Mouse (Mus musculus) midbrain, embryonic 11.5 days (tissue): ENCODE results near the gene Carnmt1. TPM values are rescaled to one million over a fixed set of nuclear protein-coding genes. Genes with fewer than 3 reads are reported as not detected.

Source experiments
- ATAC-seq: fragments of 200-750 bp; cut with Nextera tagmentation; 2 replicates; pipeline ENCODE4 v1.8.0; 2017; ENCODE audit warnings: moderate TSS enrichment, moderate library complexity; ENCODE audit not compliant: low FRiP score
- DNase-seq: peaks from one replicate; pipeline ENCODE4 v3.0.0; 2015; ENCODE audit warnings: low spot score; ENCODE audit errors: missing footprints
- H3K27ac ChIP-seq: fragments of 300-500 bp; sonication (generic); 2 replicates; pipeline ENCODE4 v1.5.1; 2014; ENCODE audit warnings: low read depth, low read length
- H3K27me3 ChIP-seq: fragments of 300-500 bp; sonication (generic); 2 replicates; pipeline ENCODE4 v1.6.1; 2014; ENCODE audit warnings: mild to moderate bottlenecking, low read length, moderate library complexity, mixed read lengths; ENCODE audit not compliant: control insufficient read depth, insufficient read depth
- H3K36me3 ChIP-seq: fragments of 300-500 bp; sonication (generic); 2 replicates; pipeline ENCODE4 v1.6.1; 2014; ENCODE audit warnings: mild to moderate bottlenecking, low read length, moderate library complexity, mixed read lengths; ENCODE audit not compliant: control insufficient read depth, insufficient read depth
- H3K4me1 ChIP-seq: fragments of 300-500 bp; sonication (generic); 2 replicates; pipeline ENCODE4 v1.6.1; 2014; ENCODE audit warnings: low read length; ENCODE audit not compliant: control insufficient read depth, insufficient read depth
- H3K4me2 ChIP-seq: fragments of 300-500 bp; sonication (generic); 2 replicates; pipeline ENCODE4 v1.6.1; 2014; ENCODE audit warnings: mild to moderate bottlenecking, moderate library complexity
- H3K4me3 ChIP-seq: fragments of 300-500 bp; sonication (generic); 2 replicates; pipeline ENCODE4 v1.5.1; 2014; ENCODE audit warnings: low read depth, low read length
- H3K9ac ChIP-seq: fragments of 300-500 bp; sonication (generic); 2 replicates; pipeline ENCODE4 v1.6.1; 2014; ENCODE audit warnings: low read length
- H3K9me3 ChIP-seq: fragments of 300-500 bp; sonication (generic); 2 replicates; pipeline ENCODE4 v1.6.1; 2016; ENCODE audit warnings: low read length; ENCODE audit not compliant: control insufficient read depth
- WGBS: fragments of 180-500 bp; shearing (Covaris S2); extraction: QIAGEN DNeasy Blood & Tissue Kit; methylation state at CpG from one replicate; pipeline ENCODE4 v1.1.7; 2014; 5-methylcytosine and 5-hydroxymethylcytosine counted together
- polyA plus RNA-seq: library from polyadenylated mRNA; unstranded; fragments of >200 nt; fragmentation: Nextera tagmentation; extraction: Ambion mirVana; gene quantifications from 2 replicates; pipeline ENCODE4 v1.2.1, GENCODE M21; 2014

Carnmt1 gene
- polyA plus RNA-seq, 1 experiment from 2014 or later, result 29.8 TPM

DNA sequence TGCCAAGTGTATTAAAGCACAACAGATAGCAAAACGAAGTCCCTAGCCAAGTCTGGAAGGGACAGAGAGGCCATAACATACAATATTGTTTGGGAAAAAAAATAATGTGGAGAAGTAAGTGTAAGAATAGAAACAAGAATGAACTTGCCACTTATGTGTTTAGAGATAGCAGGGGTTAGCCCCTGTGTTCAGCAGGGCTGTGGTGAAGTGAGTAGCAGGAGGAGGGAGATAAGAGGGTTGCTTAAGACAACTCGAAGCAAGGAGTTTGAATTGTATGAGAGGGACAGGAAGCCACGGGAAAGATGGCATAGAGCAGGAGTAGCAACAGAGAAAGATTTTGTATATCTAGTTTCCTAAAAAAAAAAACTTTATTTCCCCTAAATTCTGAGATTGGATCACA lies 21.6 kb downstream of the Carnmt1 start:
- no peaks in the 10 kb centered on the region for H3K27me3 ChIP-seq
- H3K4me3 ChIP-seq, result no peak overlapping the region
- H3K9me3 ChIP-seq, result no peaks in the 10 kb centered on the region
- H3K27ac ChIP-seq, result no peak overlapping the region
- 78% methylated on average over 3 of the region's 3 CpGs for WGBS
- H3K4me1 ChIP-seq, result no peaks in the 10 kb centered on the region
- no peaks in the 10 kb centered on the region for H3K36me3 ChIP-seq
- H3K4me2 ChIP-seq, result no peak overlapping the region
- H3K9ac ChIP-seq, result no peak overlapping the region
- no peak for DNase-seq
- no peak for ATAC-seq

DNA sequence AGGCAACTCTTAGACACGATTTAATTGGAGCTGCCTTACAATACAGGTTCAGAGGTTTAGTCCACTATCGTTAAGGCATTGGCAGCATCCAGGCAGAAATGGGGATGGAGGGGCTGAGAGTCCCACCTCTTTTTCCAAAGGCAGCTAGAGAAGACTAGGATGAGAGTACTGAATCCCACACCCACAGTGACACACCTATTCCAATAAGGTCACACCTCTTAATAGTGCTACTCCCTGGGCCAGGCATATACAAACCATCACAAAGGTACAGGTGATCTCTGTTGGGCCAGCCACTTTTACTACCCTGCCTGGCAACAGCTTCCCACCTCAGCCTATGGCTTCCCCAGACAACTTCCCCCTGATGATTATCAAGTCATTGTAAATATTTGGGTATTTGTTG lies 22.2 kb downstream of the Carnmt1 start:
- no peak overlapping the region for H3K27ac ChIP-seq
- ATAC-seq (no peak), DNase-seq (no peak)
- no peaks in the 10 kb centered on the region for H3K27me3 ChIP-seq
- no peaks in the 10 kb centered on the region for H3K9me3 ChIP-seq
- no peaks in the 10 kb centered on the region for H3K36me3 ChIP-seq
- 83% methylated on average over 2 of the region's 2 CpGs for WGBS
- H3K9ac ChIP-seq, result no peak overlapping the region
- no peak overlapping the region for H3K4me2 ChIP-seq
- no peak overlapping the region for H3K4me3 ChIP-seq
- no peaks in the 10 kb centered on the region for H3K4me1 ChIP-seq

DNA sequence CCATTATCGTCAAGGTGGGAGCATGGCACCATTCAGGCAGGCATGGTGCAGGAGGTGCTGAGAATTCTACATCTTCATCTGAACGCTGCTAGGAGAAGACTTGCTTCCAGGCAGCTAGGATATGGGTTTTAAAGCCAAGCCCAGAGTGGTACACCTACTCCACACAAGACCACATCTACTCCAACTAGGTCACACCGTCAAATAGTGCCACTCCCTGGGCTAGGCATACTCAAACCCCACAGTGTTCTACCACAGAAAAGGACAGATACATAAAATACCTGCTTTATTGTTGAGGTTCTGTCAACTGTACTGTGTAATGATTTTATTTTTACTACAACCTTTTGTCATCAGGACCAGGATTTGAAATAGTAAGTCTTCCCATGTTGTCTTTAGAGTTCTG lies 24.6 kb downstream of the Carnmt1 start:
- H3K36me3 ChIP-seq, result no peaks in the 10 kb centered on the region
- no peak overlapping the region for H3K4me3 ChIP-seq
- H3K9me3 ChIP-seq, result no peaks in the 10 kb centered on the region
- WGBS, result 89% methylated on average over 3 of the region's 3 CpGs
- no peaks in the 10 kb centered on the region for H3K27me3 ChIP-seq
- no peak overlapping the region for H3K27ac ChIP-seq
- no peaks in the 10 kb centered on the region for H3K4me1 ChIP-seq
- no peak overlapping the region for H3K9ac ChIP-seq
- no peak for ATAC-seq
- H3K4me2 ChIP-seq, result no peak overlapping the region
- no peak for DNase-seq

GRCm38 (mm10) chr19:18695552-18695951 lies 25.0 kb downstream of the Carnmt1 start:
- no peak for DNase-seq

GRCm38 (mm10) chr19:18708101-18708500 lies 37.5 kb downstream of the Carnmt1 start:
- no peak overlapping the region for H3K9ac ChIP-seq
- H3K9me3 ChIP-seq, result no peaks in the 10 kb centered on the region
- no peaks in the 10 kb centered on the region for H3K27me3 ChIP-seq
- peaks cover 2% of the 10 kb centered on the region; the same call in 1 of the 2 replicates for H3K4me1 ChIP-seq
- no peak for ATAC-seq
- no peak overlapping the region for H3K4me2 ChIP-seq
- H3K4me3 ChIP-seq, result no peak overlapping the region
- no peak overlapping the region for H3K27ac ChIP-seq
- no peak for DNase-seq
- no peaks in the 10 kb centered on the region for H3K36me3 ChIP-seq

More at GRCm38 (mm10) chr19:18695552-18695951, 25.0 kb downstream of the Carnmt1 start:
- WGBS, result 90% methylated on average over 1 of the region's 1 CpGs
- ATAC-seq, result no peak
- H3K4me3 ChIP-seq, result no peak overlapping the region
- H3K9me3 ChIP-seq, result no peaks in the 10 kb centered on the region
- no peaks in the 10 kb centered on the region for H3K27me3 ChIP-seq
- no peak overlapping the region for H3K27ac ChIP-seq
- no peaks in the 10 kb centered on the region for H3K36me3 ChIP-seq
- H3K9ac ChIP-seq, result no peak overlapping the region
- H3K4me2 ChIP-seq, result no peak overlapping the region
- H3K4me1 ChIP-seq, result no peaks in the 10 kb centered on the region

DNA sequence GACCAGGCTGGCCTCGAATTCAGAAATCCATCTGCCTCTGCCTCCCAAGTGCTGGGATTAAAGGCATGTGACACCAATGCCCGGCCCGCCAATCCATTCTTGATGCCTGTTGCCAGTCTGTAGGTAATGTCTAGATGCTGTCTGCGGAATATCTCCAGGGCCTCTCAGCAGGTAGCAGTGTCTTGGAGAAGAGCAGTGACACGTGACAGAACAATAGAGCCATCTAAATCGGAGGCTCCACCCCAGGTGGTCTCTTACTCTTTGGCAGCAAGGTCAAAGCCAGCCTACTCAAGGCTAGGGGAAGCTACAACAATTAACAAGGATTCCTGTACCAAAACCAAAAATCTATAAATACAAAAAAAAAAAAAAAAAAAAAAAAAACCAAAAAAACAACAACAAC lies 40.3 kb downstream of the Carnmt1 start:
- no peaks in the 10 kb centered on the region for H3K9me3 ChIP-seq
- H3K4me3 ChIP-seq, result no peak overlapping the region
- DNase-seq (no peak), ATAC-seq (no peak)
- H3K9ac ChIP-seq, result no peak overlapping the region
- 58% methylated on average over 6 of the region's 6 CpGs for WGBS
- no peak overlapping the region for H3K27ac ChIP-seq
- H3K27me3 ChIP-seq, result no peaks in the 10 kb centered on the region
- peaks cover 13% of the 10 kb centered on the region; the same call in 1 of the 2 replicates for H3K4me1 ChIP-seq
- no peak overlapping the region for H3K4me2 ChIP-seq
- no peaks in the 10 kb centered on the region for H3K36me3 ChIP-seq

DNA sequence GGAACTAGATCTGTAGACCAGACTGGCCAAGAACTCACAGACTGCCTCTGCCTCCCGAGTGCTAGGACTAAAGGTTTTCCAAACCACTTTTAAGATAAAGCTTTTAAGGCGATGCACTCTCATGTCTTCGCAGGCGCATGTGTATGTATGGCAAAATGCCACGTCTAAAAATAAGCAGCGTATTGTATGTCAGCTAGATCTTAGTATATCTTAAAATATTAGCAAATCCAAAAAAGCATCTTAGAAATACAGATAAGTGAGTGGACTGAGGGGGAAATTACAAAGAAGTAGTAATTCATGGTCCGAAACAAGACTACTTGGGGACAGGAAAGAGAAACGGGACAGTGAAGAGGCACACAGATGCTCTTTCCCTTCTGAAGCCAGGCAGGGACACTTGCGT lies 41.0 kb downstream of the Carnmt1 start:
- H3K4me3 ChIP-seq, result no peak overlapping the region
- no peak overlapping the region for H3K9ac ChIP-seq
- ATAC-seq (no peak), DNase-seq (no peak)
- 94% methylated on average over 9 of the region's 9 CpGs for WGBS
- H3K4me2 ChIP-seq, result no peak overlapping the region
- H3K9me3 ChIP-seq, result no peaks in the 10 kb centered on the region
- H3K4me1 ChIP-seq, result peaks cover 13% of the 10 kb centered on the region; the same call in 1 of the 2 replicates
- no peaks in the 10 kb centered on the region for H3K27me3 ChIP-seq
- H3K36me3 ChIP-seq, result no peaks in the 10 kb centered on the region
- H3K27ac ChIP-seq, result no peak overlapping the region

DNA sequence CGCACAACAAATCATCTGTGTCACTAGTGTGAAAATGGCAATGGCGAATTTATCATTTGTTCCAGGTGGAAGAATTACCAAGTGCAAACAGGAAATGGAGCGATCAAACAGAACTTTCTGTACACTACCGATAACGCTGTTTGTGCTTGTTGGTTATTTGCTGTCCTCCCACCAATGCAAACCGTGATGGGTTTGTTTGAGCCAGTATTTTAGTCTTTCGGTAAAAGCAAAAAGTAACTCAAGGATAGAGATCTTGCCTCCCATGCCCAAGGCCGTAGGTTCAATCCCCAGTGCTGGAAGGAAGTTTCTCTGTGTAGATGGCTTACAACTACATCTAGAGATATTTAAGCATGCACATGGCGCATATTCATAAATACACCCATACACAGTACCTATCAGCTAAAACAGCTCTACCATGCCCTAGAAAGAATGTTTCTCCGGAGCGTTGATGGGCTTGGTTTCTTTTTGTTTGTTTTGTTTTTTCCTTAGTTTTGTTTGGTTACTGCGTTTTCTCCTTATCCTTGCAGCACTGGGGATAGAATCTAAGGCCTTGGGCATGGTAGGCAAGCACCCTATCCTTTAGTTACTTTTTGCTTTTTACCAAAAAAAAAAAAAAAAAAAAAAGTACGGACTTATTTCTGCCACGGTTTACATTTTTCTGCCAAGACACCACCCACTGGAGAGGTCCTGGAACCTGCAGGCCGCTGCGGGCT lies 41.7 kb downstream of the Carnmt1 start:
- peak overlapping the region; percentile 85 for H3K9ac ChIP-seq
- no peaks in the 10 kb centered on the region for H3K9me3 ChIP-seq
- H3K4me3 ChIP-seq, result peak overlapping the region; percentile 83
- no peaks in the 10 kb centered on the region for H3K27me3 ChIP-seq
- DNase-seq (peak; percentile 89), ATAC-seq (no peak)
- H3K4me2 ChIP-seq, result peak overlapping the region; percentile 50
- H3K36me3 ChIP-seq, result no peaks in the 10 kb centered on the region
- 62% methylated on average over 16 of the region's 16 CpGs for WGBS
- H3K4me1 ChIP-seq, result peaks cover 13% of the 10 kb centered on the region; the same call in 1 of the 2 replicates
- peak overlapping the region; percentile 87 for H3K27ac ChIP-seq

GRCm38 (mm10) chr19:18712866-18713300 lies 42.3 kb downstream of the Carnmt1 start, which contains the start of gene D030056L22Rik:
TSS of gene D030056L22Rik (plus strand) at chr19:18713193.
- WGBS, result under 1% methylated on average over 49 of the region's 49 CpGs
- H3K4me1 ChIP-seq, result peaks cover 13% of the 10 kb centered on the region; the same call in 1 of the 2 replicates
- H3K9me3 ChIP-seq, result no peaks in the 10 kb centered on the region
- peak; percentile 99 for ATAC-seq
- no peaks in the 10 kb centered on the region for H3K27me3 ChIP-seq
- H3K4me2 ChIP-seq, result peak within 1 kb of the TSS; percentile 70
- peak; percentile 100 for DNase-seq
- peak within 1 kb of the TSS; percentile 87 for H3K27ac ChIP-seq
- H3K4me3 ChIP-seq, result peak within 1 kb of the TSS; percentile 83
- peak within 1 kb of the TSS; percentile 85 for H3K9ac ChIP-seq
- H3K36me3 ChIP-seq, result no peaks in the 10 kb centered on the region
